Mouse (Mus musculus) heart, postnatal 0 days (tissue): ENCODE measurements around the gene Cog8.

Experiments
- CTCF ChIP-seq: IDR thresholded peaks from 2 replicates; pipeline ENCODE4 v1.5.1; 2016; ENCODE audit warnings: antibody characterized with exemption, control low read depth, low read depth
- EP300 ChIP-seq: IDR thresholded peaks from 2 replicates; pipeline ENCODE4 v1.6.1; 2016; ENCODE audit warnings: antibody characterized with exemption, low read depth

- TF ChIP-seq CTCF (no peak), EP300 (no peak; the same call in 1 of the 2 replicates)
These were observed 8.2 kb downstream of the Cog8 start, which contains the start of gene Pdf for GRCm38 (mm10) chr8:107048061-107048941.
